Mouse (Mus musculus): ENCODE measurements around the gene Cep55.

GRCm38 (mm10) chr19:38033735-38034057 is 21.1 kb upstream of the Cep55 start:
- no peak for TF ChIP-seq POLR2A (IDR thresholded peaks at IDR 0.05; ENCODE audit: borderline replicate concordance, control insufficient read depth, low read depth, low read length)
- TF ChIP-seq CTCF (IDR thresholded peaks at IDR 0.05; ENCODE audit: control insufficient read depth, insufficient read depth, low read length) = no peak
